Mouse (Mus musculus): ENCODE measurements around the gene Itgb5. TPM values are rescaled to one million over a fixed set of nuclear protein-coding genes. Genes with fewer than 3 reads are reported as not detected.

Itgb5 gene
- total RNA-seq, 2 experiments from 2014 or later = 26.0 to 26.4 TPM

GRCm38 (mm10) chr16:33871865-33872443, 42.5 kb downstream of the Itgb5 start:
- no peak for DNase-seq
- intact Hi-C loops (cut with DNase I) = no loop called here

DNA sequence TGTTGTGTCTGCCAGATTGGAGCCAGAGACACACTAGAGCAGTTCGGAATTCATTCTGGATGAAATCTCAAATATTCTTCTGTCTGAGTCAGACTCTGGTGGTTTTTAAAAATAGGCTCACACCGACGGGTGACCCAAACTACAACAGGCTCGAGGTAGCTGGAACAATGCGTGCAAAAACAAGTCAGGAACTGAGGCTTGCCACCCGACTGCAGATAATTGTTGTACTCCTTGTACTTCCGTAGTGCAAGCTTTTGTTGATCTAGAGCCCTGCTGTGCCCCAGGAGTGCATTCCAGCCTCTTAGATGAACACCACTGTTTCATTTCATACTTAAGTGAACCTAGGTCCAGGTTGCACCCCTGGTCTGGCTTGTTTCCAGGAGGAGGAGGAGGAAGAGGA, 43.8 kb downstream of the Itgb5 start:
- DNase-seq = no peak
- intact Hi-C loops (cut with DNase I) = no loop called here

- intact Hi-C loops (cut with DNase I) = no loop called here
- peak; percentile 47 for DNase-seq
These were observed 48.7 kb downstream of the Itgb5 start for GRCm38 (mm10) chr16:33878041-33878783.

GRCm38 (mm10) chr16:33879031-33879430, 49.6 kb downstream of the Itgb5 start:
- intact Hi-C loops (cut with DNase I) = no loop called here
- no peak for DNase-seq

GRCm38 (mm10) chr16:33879556-33879955, 50.1 kb downstream of the Itgb5 start:
- no peak for DNase-seq
- intact Hi-C loops (cut with DNase I) = no loop called here

- DNase-seq = no peak
These were observed 51.3 kb downstream of the Itgb5 start for GRCm38 (mm10) chr16:33880765-33881164.

GRCm38 (mm10) chr16:33882540-33882939, 53.1 kb downstream of the Itgb5 start:
- peak; percentile 36 for DNase-seq
- intact Hi-C loops (cut with DNase I) = no loop called here

More at GRCm38 (mm10) chr16:33880765-33881164, 51.3 kb downstream of the Itgb5 start:
- intact Hi-C loops (cut with DNase I) = no loop called here

DNA sequence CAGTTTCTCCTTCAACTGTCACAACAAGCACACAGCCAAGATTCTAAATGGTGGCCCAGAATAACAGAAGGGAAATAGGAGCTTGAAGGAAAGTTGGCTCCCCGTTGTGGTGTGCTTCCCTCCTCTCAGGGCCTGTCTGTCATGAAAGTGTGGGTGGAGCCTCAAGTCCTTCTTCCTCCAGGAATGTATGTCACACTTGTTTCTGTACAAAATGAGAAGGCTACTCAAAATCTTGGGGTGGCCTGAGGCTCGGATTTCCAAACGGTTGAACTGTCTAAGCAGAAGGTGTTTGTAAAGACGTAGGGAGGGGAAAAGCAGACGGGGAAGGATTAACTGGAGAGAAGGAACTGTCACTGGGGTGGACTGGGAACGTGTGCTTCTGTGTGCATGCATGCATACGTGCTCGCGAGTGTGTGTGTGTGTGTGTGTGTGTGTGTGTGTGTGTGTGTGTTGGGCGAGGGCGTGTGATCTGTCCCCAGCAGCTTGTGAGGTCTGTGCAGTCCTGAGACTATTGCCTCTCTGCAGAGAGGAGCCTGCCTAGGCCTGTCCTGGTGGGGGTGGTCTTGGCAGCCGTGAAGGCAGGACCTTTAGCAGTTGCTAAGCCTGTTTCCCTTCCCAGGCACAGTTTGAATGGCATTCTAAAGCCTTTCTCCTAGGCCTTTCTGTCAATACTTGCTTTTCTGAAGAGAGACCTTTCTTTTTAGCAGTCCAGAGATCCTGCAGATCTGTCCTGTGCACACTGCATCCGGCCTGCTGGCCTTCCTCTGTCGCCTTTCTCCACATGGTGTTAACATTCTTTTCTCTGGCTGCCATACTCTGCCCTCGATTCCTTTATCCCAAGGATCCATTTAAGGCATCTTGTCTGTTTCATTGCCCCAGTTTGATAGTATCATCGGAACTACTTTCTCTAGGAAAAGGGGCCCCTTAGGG, 53.8 kb downstream of the Itgb5 start:
- DNase-seq = peak; percentile 62

DNA sequence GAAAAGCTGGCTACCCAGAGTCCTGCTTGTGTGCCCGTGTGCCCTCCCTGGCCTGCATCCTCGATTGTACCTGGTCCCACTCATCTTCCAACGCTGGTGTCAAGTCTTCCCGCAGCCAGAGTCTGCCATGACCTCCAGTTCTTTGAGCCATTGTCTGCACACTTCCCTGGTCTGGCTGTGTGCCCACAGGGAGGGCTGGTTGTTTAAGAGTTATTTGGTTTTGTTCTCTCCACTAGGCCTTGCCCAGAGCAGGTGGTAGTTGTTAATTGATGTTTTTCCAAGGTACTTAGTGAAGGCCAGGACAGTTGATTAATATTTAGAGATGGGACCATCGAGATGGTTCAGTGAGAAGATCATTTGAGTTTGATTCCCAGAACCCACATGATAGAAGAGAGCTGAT, 54.7 kb downstream of the Itgb5 start:
- peak; percentile 23 for DNase-seq
- intact Hi-C loops (cut with DNase I) = no loop called here

More for the DNA sequence above, 53.8 kb downstream of the Itgb5 start:
- intact Hi-C loops (cut with DNase I) = no loop called here

DNA sequence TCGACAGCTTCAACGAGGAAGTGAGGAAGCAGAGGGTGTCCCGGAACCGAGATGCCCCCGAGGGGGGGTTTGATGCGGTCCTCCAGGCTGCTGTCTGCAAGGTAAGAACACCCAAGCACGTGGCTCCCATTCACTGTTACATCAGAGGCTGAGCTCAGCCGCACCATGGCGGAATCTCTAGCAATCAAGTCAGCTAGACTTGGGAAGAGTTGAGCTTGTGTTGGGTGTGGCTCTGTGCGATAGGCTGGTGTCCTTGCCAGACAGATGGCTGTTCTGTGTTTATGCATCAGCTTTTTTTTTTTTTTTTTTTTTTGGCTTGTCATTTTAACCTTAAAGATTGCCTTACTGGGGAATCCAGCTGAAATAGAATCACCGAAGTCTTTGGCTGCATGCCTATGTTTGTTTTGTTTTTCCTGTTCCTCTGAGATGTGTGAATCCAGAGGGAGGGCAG, 55.6 kb downstream of the Itgb5 start:
- no peak for DNase-seq
- intact Hi-C loops (cut with DNase I) = no loop called here

DNA sequence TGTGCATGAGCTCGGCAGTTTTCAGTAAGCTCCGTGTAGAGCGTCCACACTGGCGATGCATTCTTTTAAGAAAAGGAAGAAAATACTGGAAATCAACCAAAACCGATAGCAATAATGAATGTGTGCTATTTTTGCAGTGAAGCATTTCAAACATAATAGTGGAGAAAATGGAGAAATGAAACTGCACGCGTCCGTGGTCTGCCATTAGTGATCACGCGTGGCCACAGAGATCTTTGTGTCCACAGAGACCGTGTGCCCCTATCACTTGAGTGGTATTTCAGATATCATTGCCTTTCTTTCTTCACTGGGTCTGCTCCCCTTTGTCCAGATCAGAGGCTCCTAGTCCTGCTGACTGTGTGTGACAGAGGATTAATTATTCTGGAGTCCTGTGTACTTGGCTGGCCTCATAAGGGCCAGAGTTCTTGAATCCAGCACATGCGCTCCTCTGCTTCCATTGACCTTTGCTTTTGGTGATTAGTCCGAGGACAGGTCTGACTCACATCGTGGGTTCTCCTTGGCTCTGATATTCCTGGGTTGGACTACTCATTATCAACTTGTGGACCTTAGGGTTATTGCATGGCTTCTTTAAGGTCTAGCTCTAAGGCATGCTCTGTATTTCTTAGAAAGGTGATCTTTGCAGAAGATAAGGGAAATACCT, 56.3 kb downstream of the Itgb5 start:
- intact Hi-C loops (cut with DNase I) = no loop called here
- no peak for DNase-seq

DNA sequence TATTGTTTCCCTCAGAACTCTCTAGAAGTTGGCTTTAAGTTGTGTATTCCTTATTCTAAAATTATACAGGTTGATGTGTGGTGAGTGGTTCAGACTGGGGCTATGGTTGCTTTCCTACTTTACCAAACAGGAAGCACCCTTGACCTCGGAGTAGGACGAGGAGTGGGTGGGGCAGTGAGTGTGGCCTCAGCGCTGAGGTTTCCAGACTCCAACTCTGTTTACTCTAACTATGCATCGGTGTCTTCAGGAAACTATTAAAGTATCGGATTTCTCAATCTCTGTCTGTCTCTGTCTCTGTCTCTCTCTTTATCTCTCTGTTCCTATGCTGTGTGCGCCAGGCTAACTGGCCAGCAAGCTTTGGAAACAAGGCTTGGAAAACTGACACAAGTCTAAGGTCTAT, 57.2 kb downstream of the Itgb5 start:
- intact Hi-C loops (cut with DNase I) = no loop called here
- no peak for DNase-seq

DNA sequence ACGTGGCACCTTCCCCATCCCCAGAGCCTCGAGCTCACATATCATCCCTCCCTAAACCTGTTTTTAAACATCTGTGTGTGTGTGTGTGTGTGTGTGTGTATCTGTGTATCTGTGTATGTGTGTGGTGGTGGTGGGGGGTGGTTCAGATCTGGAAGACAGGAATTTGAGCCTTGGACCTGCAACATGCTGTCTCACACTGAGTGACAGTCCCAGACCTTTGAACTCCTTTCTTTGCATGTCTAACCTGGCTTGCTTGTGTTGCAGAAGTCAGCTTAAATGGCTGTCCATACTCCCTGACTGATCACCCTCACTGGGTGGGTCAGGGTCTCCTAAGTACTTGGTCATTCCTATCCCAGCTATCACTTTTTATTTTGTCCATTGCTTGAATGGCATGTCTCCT, 58.5 kb downstream of the Itgb5 start:
- intact Hi-C loops (cut with DNase I) = no loop called here
- no peak for DNase-seq

GRCm38 (mm10) chr16:33889000-33889607, 59.6 kb downstream of the Itgb5 start:
- intact Hi-C loops (cut with DNase I) = no loop called here
- no peak for DNase-seq

- intact Hi-C loops (cut with DNase I) = no loop called here
- DNase-seq = no peak
These were observed 61.6 kb downstream of the Itgb5 start for GRCm38 (mm10) chr16:33891099-33891498.

GRCm38 (mm10) chr16:33891561-33892281, 62.3 kb downstream of the Itgb5 start:
- peak; percentile 88 for DNase-seq
- intact Hi-C loops (cut with DNase I) = no loop called here

DNA sequence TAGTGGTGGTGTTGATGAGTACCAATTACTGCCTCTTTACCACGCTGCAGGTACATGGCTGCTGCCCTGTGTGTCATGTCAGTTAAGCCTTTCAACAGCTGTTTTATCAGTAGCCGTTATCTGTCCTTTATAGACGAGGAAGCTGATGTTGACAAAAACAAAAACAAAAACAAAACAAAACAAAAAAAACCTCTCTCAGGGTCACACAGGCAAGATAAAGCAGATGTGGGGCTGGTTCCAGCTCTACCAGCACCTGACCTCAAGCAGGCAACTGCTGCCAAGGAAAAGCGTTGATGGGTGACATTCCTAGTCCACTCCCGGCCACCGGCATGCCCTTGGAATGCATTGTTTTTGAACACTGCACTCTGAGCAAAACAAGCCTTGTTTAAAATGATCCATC, 63.1 kb downstream of the Itgb5 start:
- no peak for DNase-seq
- intact Hi-C loops (cut with DNase I) = no loop called here

- no peak for DNase-seq
- intact Hi-C loops (cut with DNase I) = no loop called here
These were observed 64.3 kb downstream of the Itgb5 start for GRCm38 (mm10) chr16:33893796-33894195.

GRCm38 (mm10) chr16:33894449-33894848, 65.0 kb downstream of the Itgb5 start:
- no peak for DNase-seq
- intact Hi-C loops (cut with DNase I) = no loop called here

- intact Hi-C loops (cut with DNase I) = no loop called here
These were observed 66.2 kb downstream of the Itgb5 start for GRCm38 (mm10) chr16:33895690-33896089.

More at GRCm38 (mm10) chr16:33895690-33896089, 66.2 kb downstream of the Itgb5 start:
- no peak for DNase-seq

All from left cerebral cortex, postnatal 4 days (tissue).